ENCODE assay signal across 8 mouse cellular contexts in genomic region chr17:14372324-14373145, GRCm38 (mm10).
DNase-seq lines count a peak whose midpoint lies in the region; ATAC-seq and TF ChIP-seq lines count a peak whose summit lies in the region.

No protein-coding gene starts in this region.

- H3K36me3 ChIP-seq in limb, embryonic 14.5 days (ENCODE audit: control insufficient read depth, insufficient read depth, low read length) = peaks cover 11% of the 10 kb centered on the region
- no peaks in the 10 kb centered on the region for H3K36me3 ChIP-seq in neural tube, embryonic 15.5 days

- peaks cover 9% of the 10 kb centered on the region; the same call in 1 of the 2 replicates for H3K4me1 ChIP-seq in limb, embryonic 14.5 days (ENCODE audit: control insufficient read depth, insufficient read depth, low read length)
- H3K4me1 ChIP-seq in neural tube, embryonic 15.5 days = peaks cover 18% of the 10 kb centered on the region

- H3K4me3 ChIP-seq in limb, embryonic 14.5 days (replicated peaks; ENCODE audit: low read length) = no peak overlapping the region
- H3K4me3 ChIP-seq in neural tube, embryonic 15.5 days (replicated peaks) = no peak overlapping the region

- no peaks in the 10 kb centered on the region for H3K9me3 ChIP-seq in limb, embryonic 14.5 days (ENCODE audit: control insufficient read depth, low read length)
- no peaks in the 10 kb centered on the region for H3K9me3 ChIP-seq in neural tube, embryonic 15.5 days (replicated peaks)

- TF ChIP-seq POLR2A in limb, embryonic 14.5 days (IDR thresholded peaks at IDR 0.05; ENCODE audit: borderline replicate concordance, extremely low read depth, insufficient read depth, insufficient read length) = no peak

- H3K4me2 ChIP-seq in limb, embryonic 14.5 days (replicated peaks; ENCODE audit: low read depth, low read length, severe bottlenecking) = no peak overlapping the region
- peak overlapping the region; percentile 24 for H3K4me2 ChIP-seq in neural tube, embryonic 15.5 days

- no peak for ATAC-seq in limb, embryonic 14.5 days (ENCODE audit: low FRiP score, low read depth)
- ATAC-seq in neural tube, embryonic 15.5 days (ENCODE audit: low FRiP score) = peak; percentile 56; the same call in 1 of the 2 replicates

- peak; percentile 75 for DNase-seq in brain, adult 2 months (ENCODE audit: low read depth, low spot score)
- peak; percentile 55 for DNase-seq in cerebellum, adult 9-11 months
- peak; percentile 26 to 31 for DNase-seq in kidney, adult 8-10 months
- DNase-seq in limb, embryonic 14.5 days (ENCODE audit: low spot score) = peak; percentile 53
- no peak for DNase-seq in heart, postnatal 10 days
- no peak for DNase-seq in B cell, adult 2 months
- DNase-seq in adrenal gland, adult 18-20 months (ENCODE audit: low spot score in 2 of 2) = no peak

- no peak overlapping the region for H3K27ac ChIP-seq in limb, embryonic 14.5 days (replicated peaks; ENCODE audit: low read depth, low read length)
- no peak overlapping the region for H3K27ac ChIP-seq in neural tube, embryonic 15.5 days (replicated peaks)

- intact Hi-C loops in heart, postnatal 10 days (cut with DNase I) = no loop called here

- WGBS in limb, embryonic 14.5 days = 67% methylated on average over 25 of the region's 25 CpGs
- WGBS in neural tube, embryonic 15.5 days = 42% methylated on average over 25 of the region's 25 CpGs

- H3K27me3 ChIP-seq in limb, embryonic 14.5 days (ENCODE audit: control insufficient read depth, insufficient read depth, low read length) = no peaks in the 10 kb centered on the region
- 0 out of 2 replicates have a peak, but pooled peaks cover 3% of the 10 kb centered on the region for H3K27me3 ChIP-seq in neural tube, embryonic 15.5 days (replicated peaks)

- H3K9ac ChIP-seq in limb, embryonic 14.5 days (ENCODE audit: low read depth, low read length, severe bottlenecking) = no peak overlapping the region
- H3K9ac ChIP-seq in neural tube, embryonic 15.5 days (replicated peaks) = no peak overlapping the region

Comparison
In these comparisons a context has a peak if more than half of its experiments do, and no peak if none do; other contexts are left out.
1. DNase-seq: peak in brain, adult 2 months (single experiment), cerebellum, adult 9-11 months (single experiment), kidney, adult 8-10 months (2 of 2) and limb, embryonic 14.5 days (single experiment); none in heart, postnatal 10 days (0 of 2), B cell, adult 2 months (0 of 2) and adrenal gland, adult 18-20 months (0 of 2).